Mouse (Mus musculus): ENCODE measurements around the gene Tcp1. TPM values are rescaled to one million over a fixed set of nuclear protein-coding genes. Genes with fewer than 3 reads are reported as not detected.

The Tcp1 gene
- total RNA-seq (2012; rRNA removed), result 414 and 519 TPM in 2 replicates

DNA sequence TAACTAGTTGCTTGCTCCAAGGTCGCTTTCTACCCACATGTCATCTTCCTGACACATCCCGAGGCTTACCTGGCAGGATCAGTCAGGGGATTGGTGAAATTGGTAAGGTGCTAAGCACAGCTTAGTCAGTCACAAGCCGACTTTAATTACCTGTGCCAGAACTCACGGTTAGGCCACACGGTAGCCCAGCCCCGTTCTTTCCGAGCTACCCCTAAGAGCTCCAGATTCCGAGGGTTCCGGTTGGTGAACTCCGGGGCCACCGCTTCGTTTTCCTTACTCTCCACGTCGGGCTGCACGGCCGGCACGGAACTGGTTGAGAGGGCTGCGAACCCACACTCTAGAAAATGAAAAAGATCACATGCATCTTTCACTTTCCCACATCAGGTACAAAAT, at the start of gene Tcp1:
Tcp1 (plus strand) TSS at position 214 of the 393 bp plus-strand sequence.
- Histone ChIP-seq H3K27ac (ENCODE audit: insufficient read depth, low read depth, low read length, poor library complexity, severe bottlenecking) (peak within 1 kb of the TSS; percentile 85), H3K4me3 (ENCODE audit: insufficient read depth in 1 of 2, low read depth in 1 of 2, low read length in 2 of 2, poor library complexity in 1 of 2, severe bottlenecking in 1 of 2) (peak within 1 kb of the TSS; percentile 87 to 98), H3K4me1 (ENCODE audit: control insufficient read depth in 2 of 2, insufficient read depth in 2 of 2, low read length in 2 of 2, poor library complexity in 1 of 2) (peaks cover 2% of the 10 kb centered on the region in 2 experiments; a peak in 1 of 4 replicates), H3K9me3 (ENCODE audit: control insufficient read depth, insufficient read depth, low read depth, low read length) (no peaks in the 10 kb centered on the region), H3K9ac (ENCODE audit: insufficient read depth, low read depth, low read length, poor library complexity, severe bottlenecking) (peak within 1 kb of the TSS; percentile 96), H3K36me3 (ENCODE audit: control insufficient read depth, insufficient read depth, low read length, poor library complexity, severe bottlenecking) (peaks cover 33% of the 10 kb centered on the region)
- no peak for DNase-seq (ENCODE audit: low read depth, low spot score)
- in situ Hi-C loops (cut with MboI; ENCODE audit: low sequenced_read_pairs in 2 of 2, unreplicated experiment in 2 of 2), result no loop called here
- TF ChIP-seq ZC3H11A (IDR thresholded peaks at IDR 0.05; ENCODE audit: borderline replicate concordance, low read depth, low read length) (no peak), MAFK (IDR thresholded peaks at IDR 0.05; ENCODE audit: insufficient read depth, low read depth, low read length) (no peak), HCFC1 (IDR thresholded peaks at IDR 0.05; ENCODE audit: borderline replicate concordance, insufficient read depth, low read length) (no peak), ZNF384 (IDR thresholded peaks at IDR 0.05; ENCODE audit: low read depth, low read length) (no peak), CHD2 (IDR thresholded peaks at IDR 0.05; ENCODE audit: low read depth, low read length) (no peak)

DNA sequence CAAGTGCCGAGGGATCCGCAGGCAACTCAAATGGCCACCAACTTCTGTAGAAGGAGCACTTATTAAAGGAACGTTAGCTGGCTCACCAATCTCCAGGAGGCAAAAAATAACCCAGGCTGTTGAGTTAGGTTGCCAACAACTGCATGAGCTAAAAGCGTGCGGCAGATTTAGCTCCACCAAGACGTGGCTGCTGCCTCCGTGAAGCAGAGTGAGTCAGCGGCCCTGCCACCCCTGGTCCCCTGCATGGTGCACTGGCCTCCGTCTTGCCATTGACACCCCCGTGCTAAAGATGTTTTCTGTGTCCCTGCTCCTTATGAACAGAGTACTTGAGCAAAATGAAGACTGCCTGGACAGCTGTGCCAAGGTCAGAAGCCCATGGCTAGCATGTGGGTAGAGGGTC, 48.6 kb upstream of the Tcp1 start:
- no peak for TF ChIP-seq MAFK (IDR thresholded peaks at IDR 0.05; ENCODE audit: insufficient read depth, low read depth, low read length)
- TF ChIP-seq ZC3H11A (IDR thresholded peaks at IDR 0.05; ENCODE audit: borderline replicate concordance, low read depth, low read length), result no peak
- no peak for TF ChIP-seq HCFC1 (IDR thresholded peaks at IDR 0.05; ENCODE audit: borderline replicate concordance, insufficient read depth, low read length)
- TF ChIP-seq CHD2 (IDR thresholded peaks at IDR 0.05; ENCODE audit: low read depth, low read length), result no peak
- no peak for TF ChIP-seq ZNF384 (IDR thresholded peaks at IDR 0.05; ENCODE audit: low read depth, low read length)
- no peak overlapping the region for H3K9ac ChIP-seq (ENCODE audit: insufficient read depth, low read depth, low read length, poor library complexity, severe bottlenecking)
- no peaks in the 10 kb centered on the region for H3K9me3 ChIP-seq (ENCODE audit: control insufficient read depth, insufficient read depth, low read depth, low read length)
- no peaks in the 10 kb centered on the region; a peak in 2 of 4 replicates for H3K4me1 ChIP-seq (ENCODE audit: control insufficient read depth in 2 of 2, insufficient read depth in 2 of 2, low read length in 2 of 2, poor library complexity in 1 of 2)
- H3K4me3 ChIP-seq (ENCODE audit: insufficient read depth in 1 of 2, low read depth in 1 of 2, low read length in 2 of 2, poor library complexity in 1 of 2, severe bottlenecking in 1 of 2), result no peak overlapping the region
- no peaks in the 10 kb centered on the region for H3K36me3 ChIP-seq (ENCODE audit: control insufficient read depth, insufficient read depth, low read length, poor library complexity, severe bottlenecking)
- no peak overlapping the region for H3K27ac ChIP-seq (ENCODE audit: insufficient read depth, low read depth, low read length, poor library complexity, severe bottlenecking)
- in situ Hi-C loops (cut with MboI; ENCODE audit: low sequenced_read_pairs in 2 of 2, unreplicated experiment in 2 of 2), result no loop called here
- DNase-seq (ENCODE audit: low read depth, low spot score), result no peak

DNA sequence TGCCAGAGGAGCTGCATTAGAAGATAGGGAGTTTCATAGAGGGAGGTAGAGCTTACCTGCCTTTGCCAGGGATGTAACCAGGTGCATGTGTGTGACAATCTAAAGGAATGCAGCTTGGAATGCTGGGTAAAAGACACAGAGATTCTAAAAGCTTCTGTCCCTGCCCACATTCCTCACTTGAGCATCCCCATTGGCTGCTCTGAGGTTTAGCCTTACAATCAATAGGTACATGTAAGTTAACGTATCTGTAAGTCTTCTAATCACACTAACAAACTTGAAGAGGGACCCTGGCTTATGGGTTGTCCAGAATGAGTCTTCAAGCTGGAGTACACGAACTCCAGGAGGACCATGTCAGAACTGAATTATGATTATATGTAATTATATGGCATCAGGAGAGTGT, 47.5 kb upstream of the Tcp1 start, which contains the start of gene Mas1:
Mas1 (minus strand) TSS at position 101 of the 400 bp plus-strand sequence.
- Histone ChIP-seq H3K9ac (ENCODE audit: insufficient read depth, low read depth, low read length, poor library complexity, severe bottlenecking) (no peak within 1 kb of the TSS), H3K4me1 (ENCODE audit: control insufficient read depth in 2 of 2, insufficient read depth in 2 of 2, low read length in 2 of 2, poor library complexity in 1 of 2) (no peaks in the 10 kb centered on the region; a peak in 2 of 4 replicates)
- in situ Hi-C loops (cut with MboI; ENCODE audit: low sequenced_read_pairs in 2 of 2, unreplicated experiment in 2 of 2), result no loop called here

DNA sequence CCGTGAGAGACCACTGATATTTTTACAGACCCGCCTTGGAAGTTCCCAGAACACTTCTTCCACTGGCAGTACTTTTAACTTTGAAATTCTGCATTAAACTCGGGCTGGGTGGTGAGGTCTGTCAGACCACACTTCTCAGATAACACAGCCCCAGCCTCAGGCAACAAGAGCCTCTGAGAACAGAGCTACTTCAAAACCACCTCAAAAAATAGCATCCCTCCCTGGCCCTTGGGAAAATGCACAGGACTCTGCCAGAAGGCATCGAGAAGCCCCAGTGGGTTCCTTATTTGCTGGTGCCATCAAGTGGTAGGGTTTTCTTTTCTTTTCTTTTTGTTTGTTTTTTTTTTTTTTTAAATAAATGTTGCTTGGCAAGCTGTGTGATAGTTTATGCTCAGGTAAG, 46.9 kb upstream of the Tcp1 start:
- no peak for DNase-seq (ENCODE audit: low read depth, low spot score)
- Histone ChIP-seq H3K27ac (ENCODE audit: insufficient read depth, low read depth, low read length, poor library complexity, severe bottlenecking) (no peak overlapping the region), H3K4me3 (ENCODE audit: insufficient read depth in 1 of 2, low read depth in 1 of 2, low read length in 2 of 2, poor library complexity in 1 of 2, severe bottlenecking in 1 of 2) (no peak overlapping the region), H3K4me1 (ENCODE audit: control insufficient read depth in 2 of 2, insufficient read depth in 2 of 2, low read length in 2 of 2, poor library complexity in 1 of 2) (no peaks in the 10 kb centered on the region; a peak in 2 of 4 replicates), H3K36me3 (ENCODE audit: control insufficient read depth, insufficient read depth, low read length, poor library complexity, severe bottlenecking) (no peaks in the 10 kb centered on the region), H3K9ac (ENCODE audit: insufficient read depth, low read depth, low read length, poor library complexity, severe bottlenecking) (no peak overlapping the region), H3K9me3 (ENCODE audit: control insufficient read depth, insufficient read depth, low read depth, low read length) (no peaks in the 10 kb centered on the region)
- no peak for TF ChIP-seq MAFK (IDR thresholded peaks at IDR 0.05; ENCODE audit: insufficient read depth, low read depth, low read length)
- in situ Hi-C loops (cut with MboI; ENCODE audit: low sequenced_read_pairs in 2 of 2, unreplicated experiment in 2 of 2), result no loop called here

More for the DNA sequence above, 47.5 kb upstream of the Tcp1 start, which contains the start of gene Mas1:
- TF ChIP-seq HCFC1 (IDR thresholded peaks at IDR 0.05; ENCODE audit: borderline replicate concordance, insufficient read depth, low read length) (no peak), ZC3H11A (IDR thresholded peaks at IDR 0.05; ENCODE audit: borderline replicate concordance, low read depth, low read length) (no peak), MAFK (IDR thresholded peaks at IDR 0.05; ENCODE audit: insufficient read depth, low read depth, low read length) (no peak), CHD2 (IDR thresholded peaks at IDR 0.05; ENCODE audit: low read depth, low read length) (no peak), ZNF384 (IDR thresholded peaks at IDR 0.05; ENCODE audit: low read depth, low read length) (no peak)
- no peak for DNase-seq (ENCODE audit: low read depth, low spot score)
- Histone ChIP-seq H3K9me3 (ENCODE audit: control insufficient read depth, insufficient read depth, low read depth, low read length) (no peaks in the 10 kb centered on the region), H3K4me3 (ENCODE audit: insufficient read depth in 1 of 2, low read depth in 1 of 2, low read length in 2 of 2, poor library complexity in 1 of 2, severe bottlenecking in 1 of 2) (no peak within 1 kb of the TSS), H3K36me3 (ENCODE audit: control insufficient read depth, insufficient read depth, low read length, poor library complexity, severe bottlenecking) (no peaks in the 10 kb centered on the region), H3K27ac (ENCODE audit: insufficient read depth, low read depth, low read length, poor library complexity, severe bottlenecking) (no peak within 1 kb of the TSS)
